Mouse (Mus musculus) spleen, adult 18-20 months (tissue): ENCODE data around the gene Gp5.
A peak's percentile ranks its signal among the peaks of the same experiment; 100 is the strongest.
"Not testable (repeated sequence)": the region's sequence is repeated elsewhere in the genome, so short reads cannot be mapped to it uniquely, and the experiment has no call there.

Experiments used
- DNase-seq, 2 experiments: peaks; one replicate each; pipeline ENCODE4 v3.0.0; 2022; ENCODE audit warnings: mixed read lengths in 2 of 2

The Gp5 gene

GRCm38 (mm10) chr16:30310647-30311046 is at the start of gene Gp5:
TSS of gene Gp5 (minus strand) at chr16:30310779.
- no peak for DNase-seq

GRCm38 (mm10) chr16:30353489-30353888 is 42.9 kb upstream of the Gp5 start:
- DNase-seq: not testable (repeated sequence)

- DNase-seq: no peak
Observed at GRCm38 (mm10) chr16:30314236-30314635, 3.7 kb upstream of the Gp5 start.

GRCm38 (mm10) chr16:30310171-30310515 is 436 bp downstream of the Gp5 start:
- no peak for DNase-seq

- peak in 1 of 2 experiments; percentile 6 for DNase-seq
Observed at GRCm38 (mm10) chr16:30309395-30310170, 996 bp downstream of the Gp5 start.

- DNase-seq: peak in 1 of 2 experiments; percentile 14
Observed at GRCm38 (mm10) chr16:30308616-30309394, 1.8 kb downstream of the Gp5 start.

GRCm38 (mm10) chr16:30307961-30308615 is 2.5 kb downstream of the Gp5 start:
- peak in 1 of 2 experiments; percentile 6 for DNase-seq

GRCm38 (mm10) chr16:30307306-30307705 is 3.3 kb downstream of the Gp5 start:
- DNase-seq: no peak

GRCm38 (mm10) chr16:30306102-30306501 is 4.5 kb downstream of the Gp5 start:
- no peak for DNase-seq

GRCm38 (mm10) chr16:30304236-30304635 is 6.3 kb downstream of the Gp5 start:
- no peak for DNase-seq

GRCm38 (mm10) chr16:30303411-30303810 is 7.2 kb downstream of the Gp5 start:
- no peak for DNase-seq

GRCm38 (mm10) chr16:30302686-30303085 is 7.9 kb downstream of the Gp5 start:
- DNase-seq: no peak

GRCm38 (mm10) chr16:30299711-30300277 is 10.8 kb downstream of the Gp5 start:
- DNase-seq: no peak

GRCm38 (mm10) chr16:30297450-30297849 is 13.1 kb downstream of the Gp5 start:
- DNase-seq: no peak

GRCm38 (mm10) chr16:30296601-30297275 is 13.8 kb downstream of the Gp5 start:
- no peak for DNase-seq

GRCm38 (mm10) chr16:30295106-30295505 is 15.5 kb downstream of the Gp5 start:
- DNase-seq: no peak

GRCm38 (mm10) chr16:30290436-30290835 is 20.1 kb downstream of the Gp5 start:
- no peak for DNase-seq

GRCm38 (mm10) chr16:30285701-30286100 is 24.9 kb downstream of the Gp5 start:
- DNase-seq: no peak

GRCm38 (mm10) chr16:30283743-30284337 is 26.7 kb downstream of the Gp5 start:
- peak in 1 of 2 experiments; percentile 31 for DNase-seq

- no peak for DNase-seq
Observed at GRCm38 (mm10) chr16:30282844-30283495, 27.6 kb downstream of the Gp5 start, which contains the start of gene Lrrc15. TSS of gene Lrrc15 (minus strand) at chr16:30283256.

- DNase-seq: no peak
Observed at GRCm38 (mm10) chr16:30280676-30281297, 29.8 kb downstream of the Gp5 start.
